Mouse (Mus musculus): Measurements from ENCODE around the gene Ddx41.
"Not testable (repeated sequence)": the region's sequence is repeated elsewhere in the genome, so short reads cannot be mapped to it uniquely, and the experiment has no call there.

GRCm38 (mm10) chr13:55576872-55577271 lies 40.4 kb upstream of the Ddx41 start:
- TF ChIP-seq CTCF (IDR thresholded peaks at IDR 0.05; ENCODE audit: borderline replicate concordance, insufficient read depth, low read length); POLR2A (IDR thresholded peaks at IDR 0.05; ENCODE audit: low read depth, low read length): not testable (repeated sequence)
